Mouse (Mus musculus): Measurements from ENCODE around the gene Rundc3a. TPM values are rescaled to one million over a fixed set of nuclear protein-coding genes. Genes with fewer than 3 reads are reported as not detected.
"Not testable (repeated sequence)": the region's sequence is repeated elsewhere in the genome, so short reads cannot be mapped to it uniquely, and the experiment has no call there.

The Rundc3a gene
- polyA plus RNA-seq, 1 experiment from 2014 or later, result 12.1 TPM

DNA sequence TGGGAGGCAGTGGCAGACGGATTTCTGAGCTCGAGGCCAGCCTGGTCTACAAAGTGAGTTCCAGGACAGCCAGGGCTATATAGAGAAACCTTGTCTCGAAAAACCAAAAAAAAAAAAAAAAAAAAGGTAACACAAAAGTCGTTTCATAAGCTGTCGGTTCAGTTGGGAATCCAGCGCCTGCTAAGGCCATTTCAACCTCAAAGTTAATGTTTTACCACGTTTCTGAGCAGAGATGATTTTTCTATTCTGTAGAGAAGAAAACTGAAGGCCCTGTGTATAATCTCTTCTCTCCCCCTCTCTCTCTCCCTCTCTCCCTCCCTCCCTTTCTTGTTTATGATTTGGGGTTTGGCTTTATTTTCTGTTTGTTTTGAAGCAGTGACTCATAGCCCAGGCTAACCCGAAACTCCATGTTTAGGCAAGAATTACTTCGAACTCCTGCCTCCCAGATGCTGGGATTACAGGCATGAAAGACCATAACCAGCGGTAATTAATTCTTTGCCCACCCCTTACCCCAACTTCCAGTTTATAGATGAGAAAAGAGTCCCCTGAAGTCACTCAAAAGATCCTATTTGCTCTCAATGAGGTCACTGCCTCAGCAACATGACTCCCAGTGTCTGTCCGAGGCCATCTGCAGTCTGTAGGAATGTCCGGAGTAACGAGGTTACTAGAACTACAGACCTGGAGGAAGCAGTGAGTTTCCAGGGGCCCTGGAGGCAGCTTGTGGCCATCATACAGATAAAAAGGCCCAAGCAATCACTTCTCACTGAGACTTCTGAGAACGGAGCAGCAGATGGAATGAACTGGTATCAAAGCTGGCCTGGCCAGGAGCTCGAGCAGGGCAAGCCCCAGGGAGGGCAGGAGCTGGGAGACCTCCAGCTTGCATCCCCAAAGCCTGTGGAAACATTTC lies 15.9 kb downstream of the Rundc3a start:
- in situ Hi-C loops (cut with MboI; ENCODE audit: low pct_unique_long_range_greater_than_20kb), result loop anchor here (5.0 kb wide), 1 partner anchor 87 kb away; no protein-coding TSS in a partner anchor
- no peak for ATAC-seq
- CTCF ChIA-PET, result interaction anchor here (1.3 to 7.1 kb wide), 2 partner anchors 21 to 101 kb away, joined by 3 to 46 read pairs; no protein-coding TSS in a partner anchor
- H3K27me3 ChIP-seq, result no peaks in the 10 kb centered on the region
- no peak for TF ChIP-seq CTCF (IDR thresholded peaks at IDR 0.05)
- POLR2A ChIA-PET, result interaction anchor here (0.6 to 10.8 kb wide), 8 partner anchors 10 to 141 kb away, joined by 3 to 110 read pairs (median 4); partner anchors contain the start of genes Tmub2 and Ubtf
- DNase-seq (ENCODE audit: low read depth, low spot score), result no peak

DNA sequence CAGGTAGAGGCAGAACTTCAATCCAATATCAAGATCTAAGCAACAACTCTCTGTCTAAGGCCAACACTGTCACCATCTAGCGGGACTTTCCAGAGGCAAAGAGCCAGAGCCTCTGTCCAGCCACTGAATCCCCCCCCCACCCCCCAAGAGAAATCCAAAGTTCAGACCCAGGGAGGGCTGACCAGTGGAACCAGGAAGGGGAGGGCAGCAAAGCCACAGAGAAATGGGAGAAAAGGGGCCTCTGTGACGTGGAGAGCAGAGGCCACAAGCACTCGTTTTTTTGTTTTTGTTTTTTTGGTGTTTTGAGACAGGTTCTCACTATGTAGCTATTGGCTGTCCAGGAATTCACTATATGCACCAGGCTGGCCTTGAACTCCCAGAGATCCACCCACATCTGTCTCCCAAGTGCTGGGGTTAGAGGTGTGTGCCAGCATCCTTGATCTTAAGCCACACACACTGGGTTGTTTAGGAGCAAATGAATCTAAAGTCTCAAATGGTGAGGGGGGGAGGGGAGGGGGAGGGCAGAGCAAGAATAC lies 16.7 kb downstream of the Rundc3a start:
- DNase-seq (ENCODE audit: low read depth, low spot score) (no peak), ATAC-seq (no peak)
- no peak for TF ChIP-seq CTCF (IDR thresholded peaks at IDR 0.05)
- ChIA-PET POLR2A (interaction anchor here (0.6 to 10.8 kb wide), 6 partner anchors 10 to 125 kb away, joined by 3 to 110 read pairs (median 4); partner anchors contain the start of genes Tmub2 and Ubtf), CTCF (interaction anchor here (1.3 to 7.1 kb wide), 2 partner anchors 21 to 102 kb away, joined by 3 to 46 read pairs; no protein-coding TSS in a partner anchor)
- in situ Hi-C loops (cut with MboI; ENCODE audit: low pct_unique_long_range_greater_than_20kb), result loop anchor here (5.0 to 10.0 kb wide), 2 partner anchors 88 to 105 kb away; no protein-coding TSS in a partner anchor
- H3K27me3 ChIP-seq, result no peaks in the 10 kb centered on the region

- CTCF ChIA-PET, result interaction anchor here (3.5 to 7.1 kb wide), 2 partner anchors 95 to 102 kb away, joined by 11 to 46 read pairs; no protein-coding TSS in a partner anchor
- in situ Hi-C loops (cut with MboI; ENCODE audit: low pct_unique_long_range_greater_than_20kb), result loop anchor here (10.0 kb wide), 1 partner anchor 106 kb away; no protein-coding TSS in a partner anchor
- not testable (repeated sequence) for ATAC-seq; DNase-seq (ENCODE audit: low read depth, low spot score); H3K27me3 ChIP-seq
- POLR2A ChIA-PET, result interaction anchor here (1.0 to 10.8 kb wide), 2 partner anchors 56 to 91 kb away, joined by 4 to 110 read pairs; partner anchors contain the start of gene Ubtf
These were observed 17.1 kb downstream of the Rundc3a start for GRCm38 (mm10) chr11:102410345-102410744.

DNA sequence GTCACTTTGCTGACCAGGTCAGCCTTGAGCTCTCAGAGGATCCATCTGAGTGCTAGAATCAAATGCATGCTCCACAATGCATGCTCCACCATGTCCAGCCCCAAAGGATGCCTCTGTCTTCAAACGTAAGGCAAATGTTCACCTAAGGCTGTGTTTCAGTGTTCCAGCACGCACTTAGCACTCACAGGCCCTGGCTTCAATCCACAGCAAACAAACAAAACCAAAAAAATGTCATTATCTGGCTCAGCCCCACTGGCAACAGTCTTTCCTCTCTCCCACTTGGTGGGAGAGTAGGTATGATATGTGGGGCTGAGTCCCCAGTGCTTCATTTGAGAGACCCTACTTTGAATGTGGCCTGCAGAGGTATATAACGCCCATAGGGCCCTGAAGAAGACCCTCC lies 17.9 kb downstream of the Rundc3a start:
- H3K27me3 ChIP-seq, result no peaks in the 10 kb centered on the region
- TF ChIP-seq CTCF (IDR thresholded peaks at IDR 0.05), result no peak
- ChIA-PET CTCF (interaction anchor here (1.0 to 7.1 kb wide), 10 partner anchors 8 to 144 kb away, joined by 3 to 46 read pairs (median 4); partner anchors contain the start of genes Grn and Ubtf), POLR2A (interaction anchor here (10.8 kb wide), 1 partner anchor 92 kb away, joined by 110 read pairs; the partner anchor contains the start of gene Ubtf)
- no peak for ATAC-seq
- in situ Hi-C loops (cut with MboI; ENCODE audit: low pct_unique_long_range_greater_than_20kb), result loop anchor here (10.0 kb wide), 1 partner anchor 106 kb away; no protein-coding TSS in a partner anchor
- DNase-seq (ENCODE audit: low read depth, low spot score), result no peak

DNA sequence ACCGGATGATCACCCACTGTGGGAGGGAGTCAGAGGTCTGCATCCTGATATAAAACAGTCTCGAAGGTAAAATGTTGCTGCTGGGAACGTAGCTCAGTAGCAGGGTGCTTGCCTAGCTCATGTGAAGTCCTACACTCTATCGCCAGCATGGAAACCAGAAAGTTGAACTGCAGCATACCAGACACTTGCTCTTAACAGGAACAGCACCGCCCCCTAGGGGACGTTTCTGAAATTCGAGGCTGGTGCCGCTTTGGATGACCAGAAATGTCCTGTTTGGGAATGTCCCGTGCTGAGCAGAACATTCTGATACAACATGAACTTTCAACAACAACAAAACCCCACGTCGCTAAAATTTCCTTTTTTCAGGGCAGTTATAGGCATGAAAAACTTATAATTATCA lies 18.5 kb downstream of the Rundc3a start:
- no peak for TF ChIP-seq CTCF (IDR thresholded peaks at IDR 0.05)
- CTCF ChIA-PET, result interaction anchor here (1.0 to 7.1 kb wide), 10 partner anchors 8 to 145 kb away, joined by 3 to 46 read pairs (median 4); partner anchors contain the start of genes Grn and Ubtf
- DNase-seq (ENCODE audit: low read depth, low spot score) (no peak), ATAC-seq (no peak)
- H3K27me3 ChIP-seq, result no peaks in the 10 kb centered on the region
- POLR2A ChIA-PET, result interaction anchor here (10.8 kb wide), 1 partner anchor 93 kb away, joined by 110 read pairs; the partner anchor contains the start of gene Ubtf
- in situ Hi-C loops (cut with MboI; ENCODE audit: low pct_unique_long_range_greater_than_20kb), result loop anchor here (10.0 kb wide), 1 partner anchor 107 kb away; no protein-coding TSS in a partner anchor

DNA sequence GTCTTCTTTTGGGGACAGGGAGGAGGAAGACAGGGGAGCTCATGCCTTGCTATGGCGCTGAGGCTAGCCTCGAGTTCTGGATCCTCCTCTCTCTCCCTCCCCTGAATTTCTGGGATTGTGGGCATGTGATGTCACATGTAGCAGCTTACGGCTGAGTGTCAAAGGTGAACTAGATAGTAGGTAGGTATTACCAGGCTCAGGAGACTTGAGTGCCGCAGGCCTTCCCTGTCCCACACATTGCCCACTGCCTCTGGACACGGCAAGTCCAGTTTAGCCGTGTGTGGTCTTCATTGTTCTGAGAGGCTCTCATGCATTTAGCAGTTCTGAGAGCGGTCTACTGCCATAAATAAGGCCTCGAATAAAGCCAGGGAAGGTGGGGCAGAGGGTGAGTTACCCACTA lies 19.9 kb downstream of the Rundc3a start:
- CTCF ChIA-PET, result interaction anchor here (1.8 to 7.1 kb wide), 5 partner anchors 9 to 114 kb away, joined by 4 to 46 read pairs (median 11); partner anchors contain the start of gene Grn
- H3K27me3 ChIP-seq, result peaks cover 3% of the 10 kb centered on the region
- ATAC-seq (no peak), DNase-seq (ENCODE audit: low read depth, low spot score) (no peak)
- in situ Hi-C loops (cut with MboI; ENCODE audit: low pct_unique_long_range_greater_than_20kb), result loop anchor here (10.0 kb wide), 1 partner anchor 108 kb away; no protein-coding TSS in a partner anchor
- POLR2A ChIA-PET, result interaction anchor here (10.8 kb wide), 1 partner anchor 94 kb away, joined by 110 read pairs; the partner anchor contains the start of gene Ubtf
- no peak for TF ChIP-seq CTCF (IDR thresholded peaks at IDR 0.05)

- H3K27me3 ChIP-seq, result peaks cover 3% of the 10 kb centered on the region
- no peak for TF ChIP-seq CTCF (IDR thresholded peaks at IDR 0.05)
- POLR2A ChIA-PET, result no interaction called here
- ATAC-seq, result no peak
- CTCF ChIA-PET, result interaction anchor here (1.0 kb wide), 1 partner anchor 106 kb away, joined by 3 read pairs; no protein-coding TSS in a partner anchor
- no peak for DNase-seq (ENCODE audit: low read depth, low spot score)
- in situ Hi-C loops (cut with MboI; ENCODE audit: low pct_unique_long_range_greater_than_20kb), result loop anchor here (10.0 kb wide), 1 partner anchor 110 kb away; no protein-coding TSS in a partner anchor
These were observed 22.0 kb downstream of the Rundc3a start for GRCm38 (mm10) chr11:102415034-102415802.

GRCm38 (mm10) chr11:102417160-102417559 lies 24.0 kb downstream of the Rundc3a start:
- CTCF ChIA-PET, result interaction anchor here (0.7 to 1.0 kb wide), 2 partner anchors 13 to 34 kb away, joined by 3 read pairs; no protein-coding TSS in a partner anchor
- no peak for DNase-seq (ENCODE audit: low read depth, low spot score)
- in situ Hi-C loops (cut with MboI; ENCODE audit: low pct_unique_long_range_greater_than_20kb), result loop anchor here (10.0 kb wide), 1 partner anchor 112 kb away; no protein-coding TSS in a partner anchor
- POLR2A ChIA-PET, result interaction anchor here (0.8 to 1.2 kb wide), 2 partner anchors 100 to 232 kb away, joined by 3 read pairs; partner anchors contain the start of gene Lsm12
- no peak for ATAC-seq
- TF ChIP-seq CTCF (IDR thresholded peaks at IDR 0.05), result no peak
- H3K27me3 ChIP-seq, result peaks cover 3% of the 10 kb centered on the region

- ATAC-seq (no peak), DNase-seq (ENCODE audit: low read depth, low spot score) (no peak)
- in situ Hi-C loops (cut with MboI; ENCODE audit: low pct_unique_long_range_greater_than_20kb), result loop anchor here (10.0 kb wide), 1 partner anchor 114 kb away; no protein-coding TSS in a partner anchor
- TF ChIP-seq CTCF (IDR thresholded peaks at IDR 0.05), result no peak
- ChIA-PET POLR2A (no interaction called here), CTCF (no interaction called here)
- H3K27me3 ChIP-seq, result peaks cover 3% of the 10 kb centered on the region
These were observed 25.7 kb downstream of the Rundc3a start for GRCm38 (mm10) chr11:102418887-102419286.
